Mouse (Mus musculus) liver, postnatal 0 days (tissue): ENCODE results near the gene Wdr75.

Experiments used
- CTCF ChIP-seq: sonication (generic); IDR thresholded peaks from 2 replicates; pipeline ENCODE4 v1.5.1; 2016; ENCODE audit warnings: antibody characterized with exemption, low read depth
- EP300 ChIP-seq: IDR thresholded peaks from 2 replicates; pipeline ENCODE4 v1.6.1; 2016; ENCODE audit warnings: antibody characterized with exemption, low read depth, mild to moderate bottlenecking

GRCm38 (mm10) chr1:45794969-45795908 is at the start of gene Wdr75:
- TF ChIP-seq CTCF (no peak), EP300 (peak; percentile 72; the same call in 1 of the 2 replicates)
